Mouse (Mus musculus) bone marrow macrophage, adult 2 months (primary cell): ENCODE data around the gene Ror1.

Source experiments
- CTCF ChIP-seq: IDR thresholded peaks from 2 replicates; pipeline ENCODE4 v1.5.1; 2012; ENCODE audit warnings: low read depth, mild to moderate bottlenecking, low read length, moderate library complexity
- POLR2A ChIP-seq: IDR thresholded peaks from 2 replicates; pipeline ENCODE4 v1.6.1; 2012; ENCODE audit warnings: mild to moderate bottlenecking, low read depth, low read length, borderline replicate concordance

DNA sequence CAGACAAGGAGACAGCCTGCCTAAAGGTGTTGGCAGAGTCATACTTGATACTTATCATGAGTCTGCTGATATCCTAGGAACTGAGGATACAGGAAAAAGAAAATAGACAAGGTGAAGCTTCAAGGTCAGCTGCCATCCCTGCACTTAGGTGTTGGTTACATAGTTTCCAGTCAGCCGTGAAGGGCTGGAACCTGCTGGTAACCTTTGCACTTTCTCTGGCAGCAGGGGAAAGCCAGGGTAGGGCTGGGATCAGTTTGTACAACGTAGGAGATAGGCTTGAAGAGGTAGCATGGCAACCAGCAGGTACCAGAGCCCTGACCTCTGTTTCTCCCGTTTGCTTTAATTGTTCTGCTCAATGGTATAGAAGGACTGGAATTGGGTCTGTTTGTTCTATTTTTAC is 281.6 kb downstream of the Ror1 start:
- TF ChIP-seq POLR2A (no peak), CTCF (no peak)
